Mouse (Mus musculus) cerebellum, postnatal 4 days (tissue): Measurements from ENCODE around the gene Lck.
"Not testable (repeated sequence)": the region's sequence is repeated elsewhere in the genome, so short reads cannot be mapped to it uniquely, and the experiment has no call there.

Experiments used
- DNase-seq, 2 experiments: peaks; one replicate each; pipeline ENCODE4 v3.0.0; 2022; ENCODE audit warnings: low spot score in 2 of 2, mixed read lengths in 1 of 2

Gene Lck

GRCm38 (mm10) chr4:129555862-129556531 is 17.4 kb downstream of the Lck start:
- peak in 1 of 2 experiments; percentile 23 for DNase-seq

- DNase-seq: peak; percentile 43 to 62
Measured at GRCm38 (mm10) chr4:129555421-129555861, 18.0 kb downstream of the Lck start.

GRCm38 (mm10) chr4:129554512-129554911 is 18.9 kb downstream of the Lck start:
- not testable (repeated sequence) for DNase-seq

- no peak for DNase-seq
Measured at GRCm38 (mm10) chr4:129550295-129550694, 23.1 kb downstream of the Lck start.

GRCm38 (mm10) chr4:129549306-129549705 is 24.1 kb downstream of the Lck start:
- no peak for DNase-seq

- DNase-seq: not testable (repeated sequence)
Measured at GRCm38 (mm10) chr4:129547631-129548030, 25.8 kb downstream of the Lck start.

GRCm38 (mm10) chr4:129544106-129544505 is 29.3 kb downstream of the Lck start:
- no peak for DNase-seq

GRCm38 (mm10) chr4:129542592-129543141 is 30.8 kb downstream of the Lck start, which contains the start of gene Hdac1:
Hdac1 (minus strand) TSS chr4:129542713.
- DNase-seq: peak; percentile 98 to 99

GRCm38 (mm10) chr4:129541868-129542591 is 31.4 kb downstream of the Lck start:
- no peak for DNase-seq

- no peak for DNase-seq
Measured at GRCm38 (mm10) chr4:129540012-129540411, 33.4 kb downstream of the Lck start.

- DNase-seq: not testable (repeated sequence)
Measured at GRCm38 (mm10) chr4:129528901-129529300, 44.5 kb downstream of the Lck start.

GRCm38 (mm10) chr4:129525889-129526288 is 47.6 kb downstream of the Lck start:
- no peak for DNase-seq

GRCm38 (mm10) chr4:129525338-129525737 is 48.1 kb downstream of the Lck start:
- no peak for DNase-seq

GRCm38 (mm10) chr4:129518519-129518918 is 54.9 kb downstream of the Lck start:
- no peak for DNase-seq

GRCm38 (mm10) chr4:129516925-129517324 is 56.5 kb downstream of the Lck start:
- no peak for DNase-seq

GRCm38 (mm10) chr4:129514300-129514898 is 59.0 kb downstream of the Lck start:
- peak; percentile 66 to 85 for DNase-seq

GRCm38 (mm10) chr4:129513891-129514290 is 59.5 kb downstream of the Lck start:
- DNase-seq: no peak

GRCm38 (mm10) chr4:129513086-129513767 is 60.2 kb downstream of the Lck start, which contains the start of gene Marcksl1:
Marcksl1 (plus strand) TSS chr4:129513581.
- peak; percentile 88 to 95 for DNase-seq

- DNase-seq: no peak
Measured at GRCm38 (mm10) chr4:129511413-129512096, 61.9 kb downstream of the Lck start.

GRCm38 (mm10) chr4:129510723-129511412 is 62.6 kb downstream of the Lck start:
- no peak for DNase-seq
